Mouse (Mus musculus): ENCODE data around the gene Fbxl17.

DNA sequence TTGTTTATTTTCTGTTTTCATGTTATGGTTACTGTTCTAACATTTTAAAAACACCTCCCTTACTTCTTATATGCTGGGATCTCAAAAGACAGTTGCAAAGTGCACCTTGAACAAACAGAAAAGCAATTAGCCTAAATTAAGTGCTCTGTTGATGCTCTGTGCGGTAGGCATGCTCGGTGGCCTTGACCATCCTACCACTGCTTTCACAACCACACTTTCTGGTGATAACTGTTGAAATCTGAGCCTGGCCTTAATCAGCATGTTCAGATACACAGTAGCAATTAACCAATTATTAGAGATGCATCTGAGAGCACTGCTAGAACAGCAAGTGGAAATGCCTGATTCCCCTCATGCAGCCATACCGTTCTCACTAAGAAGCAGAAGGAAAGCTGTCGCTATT lies 156.7 kb downstream of the Fbxl17 start:
- TF ChIP-seq CTCF (IDR thresholded peaks at IDR 0.05; ENCODE audit: low read depth, low read length): no peak
- no peak for TF ChIP-seq GATA1 (IDR thresholded peaks at IDR 0.05; ENCODE audit: borderline replicate concordance, low read length)
- TF ChIP-seq POLR2AphosphoS5 (IDR thresholded peaks at IDR 0.05; ENCODE audit: insufficient replicate concordance, low read depth, low read length): no peak
- no peak for TF ChIP-seq TAL1 (conservative IDR thresholded peaks at IDR 0.05; ENCODE audit: low read depth, low read length)
